Mouse (Mus musculus): ENCODE data around the gene Gfod2. TPM values are rescaled to one million over a fixed set of nuclear protein-coding genes. Genes with fewer than 3 reads are reported as not detected.

Gfod2 gene
- polyA plus RNA-seq, 1 experiment from 2014 or later, result 49.8 TPM

DNA sequence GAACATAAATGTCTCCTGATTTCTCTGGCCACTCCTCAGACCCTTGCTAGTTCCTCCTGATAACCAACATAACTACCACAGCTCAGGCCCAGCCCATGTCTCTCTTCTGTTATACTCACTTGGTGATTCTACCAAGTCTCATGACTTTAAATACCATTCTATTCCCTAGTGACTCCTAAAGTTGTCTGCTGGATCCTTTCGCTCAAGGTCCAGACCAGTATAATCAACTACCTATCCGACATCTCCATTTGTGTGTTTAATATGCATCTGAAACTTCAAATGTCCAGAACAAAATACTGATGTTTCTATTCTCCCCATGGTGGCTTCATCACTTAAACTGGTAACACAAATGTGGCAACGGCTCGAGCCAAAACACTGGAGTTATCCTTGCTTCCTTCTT lies 15.2 kb downstream of the Gfod2 start:
- Histone ChIP-seq H3K4me3 (no peak overlapping the region), H3K4me1 (replicated peaks) (no peaks in the 10 kb centered on the region; the same call in 1 of the 2 replicates), H3K27ac (no peak overlapping the region), H3K9me3 (no peaks in the 10 kb centered on the region), H3K36me3 (peaks cover 10% of the 10 kb centered on the region), H3K27me3 (ENCODE audit: insufficient read depth, poor library complexity, severe bottlenecking) (no peaks in the 10 kb centered on the region)
- 88% methylated on average over 4 of the region's 4 CpGs for WGBS
- DNase-seq (ENCODE audit: low spot score), result no peak

DNA sequence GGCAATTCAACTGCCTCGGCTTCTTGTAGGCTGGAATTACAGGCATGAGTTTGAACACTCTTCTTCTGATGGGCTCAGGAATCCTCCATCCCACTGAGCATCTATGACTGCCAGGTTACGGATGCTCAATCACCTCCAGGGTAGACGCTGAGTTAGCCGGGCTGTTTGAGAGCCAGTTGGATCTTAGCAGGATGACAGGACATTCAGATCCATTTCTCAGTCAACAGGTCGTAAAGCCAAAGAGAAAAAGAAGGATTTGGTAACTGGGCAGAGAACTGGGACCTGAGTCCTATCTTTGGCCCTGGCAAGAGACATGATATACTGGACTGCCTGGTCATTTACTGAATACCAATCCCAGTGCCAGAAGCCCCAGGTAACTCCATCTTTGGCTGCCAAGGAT lies 19.2 kb downstream of the Gfod2 start:
- H3K27me3 ChIP-seq (ENCODE audit: insufficient read depth, poor library complexity, severe bottlenecking), result no peaks in the 10 kb centered on the region

DNA sequence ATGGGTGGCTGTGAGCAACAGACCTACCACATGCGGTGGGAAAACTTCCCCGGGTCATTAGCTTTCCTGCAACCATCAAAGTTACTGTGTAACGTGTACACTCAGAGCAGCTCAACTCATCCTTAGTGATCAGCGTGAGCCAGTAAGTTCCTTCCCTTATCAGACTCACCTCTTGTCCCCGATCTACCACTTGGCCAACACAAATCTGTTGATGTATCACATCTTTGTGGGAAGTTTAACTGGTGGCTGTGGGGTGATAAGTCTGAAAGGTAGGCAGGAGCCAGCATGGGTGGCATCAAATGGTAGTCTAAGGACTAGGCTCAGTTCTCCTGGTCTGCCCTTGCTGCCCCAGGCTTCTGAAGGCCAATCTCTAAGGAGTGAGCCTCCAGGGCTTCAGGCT lies 26.3 kb downstream of the Gfod2 start:
- no peak overlapping the region for H3K27ac ChIP-seq
- H3K27me3 ChIP-seq (ENCODE audit: insufficient read depth, poor library complexity, severe bottlenecking), result no peaks in the 10 kb centered on the region
- no peaks in the 10 kb centered on the region for H3K9me3 ChIP-seq
- H3K4me3 ChIP-seq, result no peak overlapping the region
- H3K4me1 ChIP-seq (replicated peaks), result no peaks in the 10 kb centered on the region
- no peak for DNase-seq (ENCODE audit: low spot score)
- peaks cover 22% of the 10 kb centered on the region for H3K36me3 ChIP-seq
- 96% methylated on average over 5 of the region's 5 CpGs for WGBS

More for the DNA sequence above, 19.2 kb downstream of the Gfod2 start:
- no peaks in the 10 kb centered on the region for H3K9me3 ChIP-seq
- no peak overlapping the region for H3K27ac ChIP-seq
- WGBS, result 95% methylated on average over 5 of the region's 5 CpGs
- no peaks in the 10 kb centered on the region for H3K4me1 ChIP-seq (replicated peaks)
- no peak for DNase-seq (ENCODE audit: low spot score)
- H3K4me3 ChIP-seq, result no peak overlapping the region
- H3K36me3 ChIP-seq, result peaks cover 11% of the 10 kb centered on the region

DNA sequence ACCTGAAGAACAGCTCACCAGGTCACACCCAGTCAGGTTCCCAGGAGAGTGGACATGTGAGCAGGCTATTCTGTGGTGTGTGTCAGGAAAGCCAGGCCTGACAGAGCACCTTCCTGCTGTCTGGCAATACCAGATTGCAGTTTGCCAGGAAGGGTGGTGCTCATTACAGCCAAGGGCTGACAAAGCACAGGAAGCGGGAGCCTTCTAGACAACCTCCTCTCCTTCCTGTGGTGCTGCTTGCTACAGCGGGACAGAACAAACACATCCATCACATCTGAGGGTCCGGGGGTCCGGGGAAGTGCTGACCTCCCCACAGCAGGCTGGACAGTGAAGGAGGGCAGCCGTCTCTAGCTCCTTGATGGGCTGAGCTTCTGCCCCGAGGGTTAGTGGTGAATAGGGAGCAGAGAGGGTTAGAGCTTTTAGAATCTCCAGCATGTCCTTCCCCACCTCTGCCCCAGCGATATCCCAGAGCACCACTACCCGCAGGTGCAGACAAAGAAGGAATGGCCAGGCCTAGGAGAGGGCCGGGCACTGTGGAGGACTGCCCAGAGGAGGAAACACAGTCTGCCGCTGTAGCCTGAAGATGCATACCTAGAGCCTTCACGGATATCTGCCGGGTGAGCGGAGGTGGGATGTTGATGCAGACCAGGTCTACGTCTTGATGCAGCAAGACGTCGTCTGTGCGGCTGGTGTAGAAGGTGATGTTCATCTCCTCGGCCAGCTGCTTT lies 30.9 kb downstream of the Gfod2 start:
- H3K4me1 ChIP-seq (replicated peaks), result no peaks in the 10 kb centered on the region
- DNase-seq (ENCODE audit: low spot score), result no peak
- 89% methylated on average over 18 of the region's 18 CpGs for WGBS
- no peaks in the 10 kb centered on the region for H3K9me3 ChIP-seq
- H3K27ac ChIP-seq, result no peak overlapping the region
- H3K36me3 ChIP-seq, result peaks cover 53% of the 10 kb centered on the region
- H3K4me3 ChIP-seq, result no peak overlapping the region
- no peaks in the 10 kb centered on the region for H3K27me3 ChIP-seq (ENCODE audit: insufficient read depth, poor library complexity, severe bottlenecking)

DNA sequence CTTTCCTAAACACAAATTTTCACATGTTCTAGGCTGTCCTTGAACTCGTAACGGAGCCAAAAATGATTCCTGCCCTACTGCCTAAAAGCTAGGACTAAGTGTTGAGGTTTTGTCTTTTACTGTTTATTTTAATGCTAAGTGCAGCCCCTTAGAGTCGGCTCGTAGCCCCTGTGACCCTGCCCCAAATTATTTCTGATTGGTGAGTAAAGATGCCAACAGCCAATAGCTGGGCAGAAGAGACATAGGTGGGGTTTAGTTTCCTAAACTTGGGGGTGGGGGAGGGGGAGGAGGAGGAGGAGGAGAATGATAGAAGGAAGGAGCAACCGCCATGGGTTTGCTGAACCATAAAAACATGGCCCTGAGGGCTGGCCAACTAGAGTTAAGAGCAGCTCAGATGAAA lies 32.7 kb downstream of the Gfod2 start:
- DNase-seq (ENCODE audit: low spot score), result no peak
- H3K27ac ChIP-seq, result no peak overlapping the region
- no peaks in the 10 kb centered on the region for H3K27me3 ChIP-seq (ENCODE audit: insufficient read depth, poor library complexity, severe bottlenecking)
- peaks cover 55% of the 10 kb centered on the region for H3K36me3 ChIP-seq
- H3K4me1 ChIP-seq (replicated peaks), result no peaks in the 10 kb centered on the region
- no peaks in the 10 kb centered on the region for H3K9me3 ChIP-seq
- H3K4me3 ChIP-seq, result no peak overlapping the region
- WGBS, result 85% methylated on average over 5 of the region's 5 CpGs

DNA sequence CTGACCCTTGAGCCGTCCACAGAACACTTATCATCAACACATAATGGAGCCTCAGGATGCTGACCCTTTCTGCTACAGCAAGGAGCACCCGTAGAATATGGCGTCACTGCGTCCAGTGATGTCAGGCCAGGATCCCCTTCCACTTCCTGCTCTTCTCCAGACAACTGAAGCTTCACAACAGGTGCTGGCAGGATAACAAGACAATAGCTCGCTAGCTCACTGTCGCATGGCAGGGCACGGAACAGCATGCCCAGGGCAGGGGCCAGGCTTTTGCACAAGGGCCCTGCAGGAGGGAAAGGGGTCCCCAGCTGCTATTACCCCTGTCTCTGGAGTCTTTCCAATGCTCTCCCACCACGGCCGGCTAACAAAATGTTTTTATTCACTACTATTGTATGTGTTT lies 35.6 kb downstream of the Gfod2 start:
- WGBS, result 89% methylated on average over 9 of the region's 9 CpGs
- Histone ChIP-seq H3K27me3 (ENCODE audit: insufficient read depth, poor library complexity, severe bottlenecking) (no peaks in the 10 kb centered on the region), H3K4me3 (no peak overlapping the region), H3K36me3 (peaks cover 64% of the 10 kb centered on the region), H3K9me3 (no peaks in the 10 kb centered on the region), H3K4me1 (replicated peaks) (no peaks in the 10 kb centered on the region), H3K27ac (no peak overlapping the region)
- DNase-seq (ENCODE audit: low spot score), result no peak

DNA sequence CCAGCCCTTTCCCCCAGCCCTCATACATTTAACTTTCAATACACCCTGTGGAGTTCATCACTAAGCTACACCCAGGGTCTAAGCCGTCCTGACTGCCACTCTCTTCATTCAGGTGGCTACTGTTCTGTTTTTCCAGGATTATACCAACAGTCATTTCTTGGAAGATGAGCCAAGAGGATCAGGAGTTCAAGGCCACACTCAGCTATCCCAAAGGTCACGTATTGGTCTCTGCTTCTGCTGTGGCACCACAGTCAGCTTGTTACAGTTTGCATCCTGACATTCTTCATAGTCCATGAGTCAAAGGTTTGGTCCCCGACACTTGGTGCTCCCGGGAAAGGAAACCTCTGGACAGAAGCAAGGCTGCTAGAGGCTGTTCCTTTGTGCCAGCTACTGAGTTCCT lies 38.8 kb downstream of the Gfod2 start:
- Histone ChIP-seq H3K4me3 (no peak overlapping the region), H3K27ac (no peak overlapping the region), H3K27me3 (ENCODE audit: insufficient read depth, poor library complexity, severe bottlenecking) (no peaks in the 10 kb centered on the region), H3K36me3 (peaks cover 64% of the 10 kb centered on the region), H3K9me3 (no peaks in the 10 kb centered on the region), H3K4me1 (replicated peaks) (no peaks in the 10 kb centered on the region)
- 87% methylated on average over 4 of the region's 4 CpGs for WGBS
- no peak for DNase-seq (ENCODE audit: low spot score)

DNA sequence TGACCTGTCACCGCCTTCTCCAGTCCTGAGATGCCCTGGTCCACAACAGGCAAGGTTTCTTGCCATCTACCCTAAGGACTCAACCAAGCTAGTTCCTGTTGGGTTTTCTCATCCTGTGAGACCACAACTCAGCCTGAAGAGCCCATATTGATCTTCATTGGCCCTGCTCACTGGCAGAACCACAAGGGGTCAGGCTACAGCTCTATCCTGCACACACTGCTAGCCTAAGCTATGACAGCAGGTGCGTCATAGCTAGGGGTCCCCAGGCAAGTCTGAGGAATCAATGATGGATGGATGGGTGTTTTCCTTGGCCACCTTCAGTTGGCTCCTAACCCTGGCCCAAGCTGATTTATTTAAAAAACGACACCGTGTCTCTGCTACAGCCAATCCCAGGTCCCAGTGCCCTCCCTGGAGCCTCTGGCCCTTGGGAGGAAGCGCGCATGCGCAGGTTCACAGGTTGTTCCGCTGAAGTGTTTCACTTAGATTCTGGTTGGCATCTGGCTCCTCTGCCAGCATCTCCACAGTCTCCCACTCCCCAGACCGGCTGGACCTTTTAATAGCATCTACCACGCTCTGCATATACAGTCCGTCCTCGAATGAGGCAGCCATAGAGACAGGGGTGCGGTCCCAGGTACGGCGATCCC lies 42.0 kb downstream of the Gfod2 start:
- no peak for DNase-seq (ENCODE audit: low spot score)
- Histone ChIP-seq H3K27me3 (ENCODE audit: insufficient read depth, poor library complexity, severe bottlenecking) (no peaks in the 10 kb centered on the region), H3K9me3 (no peaks in the 10 kb centered on the region), H3K36me3 (peaks cover 44% of the 10 kb centered on the region), H3K4me1 (replicated peaks) (no peaks in the 10 kb centered on the region), H3K27ac (no peak overlapping the region), H3K4me3 (no peak overlapping the region)
- 93% methylated on average over 15 of the region's 15 CpGs for WGBS

DNA sequence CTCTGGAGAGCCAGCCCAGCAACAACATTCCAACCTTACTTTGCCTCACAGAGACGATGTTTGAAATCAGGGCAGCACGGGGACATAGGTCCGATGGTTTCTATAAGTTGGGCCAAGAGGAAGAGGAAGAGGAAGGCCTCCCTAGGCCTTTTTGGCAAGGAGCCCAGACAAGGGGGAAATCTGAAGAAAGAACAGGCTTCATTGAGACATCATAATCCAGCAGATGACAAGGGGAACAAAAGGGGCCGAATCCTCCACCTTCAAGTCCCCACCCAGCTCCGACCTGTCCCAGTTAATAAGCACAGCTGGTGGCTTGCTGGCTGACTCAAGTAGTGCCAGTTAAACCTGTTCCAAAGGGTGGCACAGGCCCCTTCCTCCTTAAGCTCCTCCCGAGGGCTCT lies 43.4 kb downstream of the Gfod2 start:
- Histone ChIP-seq H3K9me3 (no peaks in the 10 kb centered on the region), H3K36me3 (peaks cover 39% of the 10 kb centered on the region), H3K27ac (no peak overlapping the region), H3K27me3 (ENCODE audit: insufficient read depth, poor library complexity, severe bottlenecking) (no peaks in the 10 kb centered on the region), H3K4me1 (replicated peaks) (no peaks in the 10 kb centered on the region), H3K4me3 (no peak overlapping the region)
- DNase-seq (ENCODE audit: low spot score), result no peak
- WGBS, result 86% methylated on average over 6 of the region's 6 CpGs

DNA sequence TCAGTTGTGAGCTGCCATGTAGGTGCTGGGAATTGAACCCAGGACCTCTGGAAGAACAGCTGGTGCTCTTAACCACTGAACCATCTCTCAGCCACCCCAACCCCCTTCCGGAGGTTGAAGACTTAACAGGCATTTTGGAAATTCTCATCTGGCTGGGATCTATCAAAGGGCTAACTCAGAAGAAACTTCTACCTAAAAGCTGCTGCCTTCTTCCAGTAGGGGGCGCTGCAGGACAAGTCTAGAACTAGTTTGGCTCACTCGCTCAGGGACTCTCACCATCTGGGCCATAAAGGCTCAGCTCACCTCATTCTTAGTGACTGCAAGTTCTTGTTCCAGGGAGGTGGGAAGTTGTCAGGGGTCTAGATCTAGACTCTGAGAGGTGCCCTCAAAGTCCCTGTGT lies 44.3 kb downstream of the Gfod2 start:
- Histone ChIP-seq H3K4me3 (no peak overlapping the region), H3K27ac (no peak overlapping the region), H3K4me1 (replicated peaks) (no peaks in the 10 kb centered on the region), H3K9me3 (no peaks in the 10 kb centered on the region), H3K36me3 (peaks cover 32% of the 10 kb centered on the region), H3K27me3 (ENCODE audit: insufficient read depth, poor library complexity, severe bottlenecking) (no peaks in the 10 kb centered on the region)
- DNase-seq (ENCODE audit: low spot score), result peak; percentile 85
- 10% methylated on average over 3 of the region's 3 CpGs for WGBS

DNA sequence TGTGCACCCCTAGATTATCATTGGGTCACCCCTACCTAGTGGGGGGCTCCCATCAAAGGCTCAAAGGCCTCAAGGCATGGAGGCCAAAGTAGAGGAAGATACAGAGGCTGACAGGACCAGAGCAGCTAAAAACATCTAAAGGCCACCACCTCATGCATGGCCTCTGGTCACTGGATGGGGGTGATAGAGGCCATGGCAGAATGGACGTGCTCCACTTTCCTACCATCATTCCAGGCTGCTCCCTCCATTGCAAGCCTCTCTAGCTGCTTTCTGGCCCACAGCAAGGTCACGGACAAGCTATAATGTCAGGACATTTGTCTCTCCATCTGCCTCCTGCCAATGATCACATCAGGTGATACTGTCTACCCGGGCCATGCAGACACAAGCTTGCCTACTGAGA lies 46.2 kb downstream of the Gfod2 start:
- 83% methylated on average over 3 of the region's 3 CpGs for WGBS
- Histone ChIP-seq H3K4me3 (no peak overlapping the region), H3K27me3 (ENCODE audit: insufficient read depth, poor library complexity, severe bottlenecking) (no peaks in the 10 kb centered on the region), H3K9me3 (no peaks in the 10 kb centered on the region), H3K27ac (no peak overlapping the region), H3K4me1 (replicated peaks) (peaks cover 10% of the 10 kb centered on the region), H3K36me3 (peaks cover 21% of the 10 kb centered on the region)
- DNase-seq (ENCODE audit: low spot score), result no peak

DNA sequence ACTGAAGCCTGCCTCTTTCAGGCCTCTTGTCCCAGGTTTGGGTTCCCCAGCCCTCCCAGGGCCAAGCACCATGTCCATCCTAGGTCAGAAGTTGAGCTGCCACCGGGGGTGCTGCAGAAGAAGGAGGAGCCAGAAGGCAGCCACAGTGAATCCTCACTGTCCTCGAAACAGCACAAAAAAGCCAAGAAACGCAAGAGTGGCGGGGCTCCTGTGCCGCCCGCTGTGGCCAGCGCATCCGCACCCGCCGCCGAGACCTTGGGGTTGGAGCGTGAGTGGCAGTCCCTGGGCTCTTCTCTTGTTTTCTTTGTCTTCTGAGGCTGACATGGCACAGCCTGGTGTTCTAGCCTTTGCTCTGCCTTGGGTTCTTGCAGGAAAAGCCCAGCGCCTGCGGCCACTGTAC lies 49.1 kb downstream of the Gfod2 start:
- H3K9me3 ChIP-seq, result no peaks in the 10 kb centered on the region
- H3K27ac ChIP-seq, result no peak overlapping the region
- H3K4me3 ChIP-seq, result no peak overlapping the region
- no peak for DNase-seq (ENCODE audit: low spot score)
- H3K27me3 ChIP-seq (ENCODE audit: insufficient read depth, poor library complexity, severe bottlenecking), result no peaks in the 10 kb centered on the region
- peaks cover 14% of the 10 kb centered on the region for H3K36me3 ChIP-seq
- H3K4me1 ChIP-seq (replicated peaks), result peaks cover 24% of the 10 kb centered on the region
- WGBS, result 77% methylated on average over 14 of the region's 14 CpGs

DNA sequence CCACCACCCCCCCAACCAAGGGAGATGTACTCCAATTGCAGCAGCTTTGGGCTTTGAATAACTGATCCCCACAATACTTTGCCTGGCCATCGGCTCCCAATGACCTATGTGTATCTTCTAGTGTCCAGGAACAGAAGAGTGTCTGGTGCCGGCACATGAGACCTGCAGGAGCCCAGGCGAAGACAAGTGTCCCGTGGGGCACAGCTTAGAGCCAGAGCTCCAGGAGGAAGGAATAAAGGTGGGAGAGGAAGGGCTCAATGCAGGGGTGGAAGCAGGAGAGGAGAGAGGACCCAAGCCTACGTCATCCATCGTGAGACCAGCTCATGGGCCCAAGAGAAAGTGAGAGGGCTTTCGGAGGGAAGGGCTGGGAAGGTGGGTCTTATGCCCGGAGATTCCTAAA lies 49.8 kb downstream of the Gfod2 start:
- 94% methylated on average over 8 of the region's 8 CpGs for WGBS
- peaks cover 24% of the 10 kb centered on the region for H3K4me1 ChIP-seq (replicated peaks)
- peaks cover 21% of the 10 kb centered on the region for H3K36me3 ChIP-seq
- no peak overlapping the region for H3K27ac ChIP-seq
- H3K4me3 ChIP-seq, result no peak overlapping the region
- DNase-seq (ENCODE audit: low spot score), result no peak
- H3K9me3 ChIP-seq, result no peaks in the 10 kb centered on the region
- no peaks in the 10 kb centered on the region for H3K27me3 ChIP-seq (ENCODE audit: insufficient read depth, poor library complexity, severe bottlenecking)

Measured in hindbrain, embryonic 10.5 days (tissue).